Mouse (Mus musculus) WW6 (cell line): ENCODE measurements at regions not wholly inside any gene's neighbourhood (a gene's known extent, or its start where the extent isn't known, plus 50 kb on each side); places are given as distances from the start of the nearest gene placed in this dataset.

Source experiments
- DNase-seq: peaks from one replicate; pipeline ENCODE4 v3.0.0-alpha.2; 2013; ENCODE audit warnings: low read depth, low spot score

DNA sequence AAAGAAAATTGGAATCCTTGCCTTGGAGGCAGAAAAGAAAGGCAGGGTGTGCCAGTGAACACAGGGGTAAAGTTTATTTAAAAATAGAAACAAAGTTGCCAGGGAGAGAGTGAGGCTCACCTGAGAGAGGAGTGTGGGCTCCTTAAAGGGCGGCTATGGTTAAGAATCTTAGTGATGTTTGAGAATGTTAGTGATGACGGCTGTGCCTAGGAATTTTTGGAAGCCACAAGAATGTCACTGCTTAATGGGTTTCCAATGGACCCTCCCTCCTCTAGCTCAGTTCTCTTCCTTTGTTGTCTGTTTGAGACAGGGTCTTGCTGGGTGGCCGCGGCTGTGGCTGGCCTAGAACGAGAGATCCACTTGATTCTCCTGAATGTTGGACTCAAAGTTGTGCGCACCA, 106.3 kb upstream of the Hs6st1 start:
- no peak for DNase-seq

DNA sequence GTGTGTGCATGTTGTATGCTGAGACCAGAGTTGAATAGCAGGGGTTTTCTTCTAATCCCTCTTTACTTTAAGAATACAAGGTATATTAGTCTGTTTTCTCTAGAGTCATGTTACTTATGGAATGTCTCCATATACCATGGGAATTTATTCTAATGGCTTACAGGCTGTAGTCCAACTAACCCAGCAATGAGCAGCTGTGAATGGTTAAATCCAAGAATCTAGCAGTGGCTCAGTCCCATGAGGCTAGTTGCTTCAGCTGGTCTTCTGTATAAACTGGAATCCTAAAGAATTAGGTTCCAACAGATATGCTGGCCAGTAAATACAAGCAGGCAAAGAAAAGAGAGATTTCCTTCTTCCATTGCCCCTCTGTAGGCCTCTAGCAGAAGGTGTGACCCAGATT, 99.7 kb upstream of the Hs6st1 start:
- no peak for DNase-seq

DNA sequence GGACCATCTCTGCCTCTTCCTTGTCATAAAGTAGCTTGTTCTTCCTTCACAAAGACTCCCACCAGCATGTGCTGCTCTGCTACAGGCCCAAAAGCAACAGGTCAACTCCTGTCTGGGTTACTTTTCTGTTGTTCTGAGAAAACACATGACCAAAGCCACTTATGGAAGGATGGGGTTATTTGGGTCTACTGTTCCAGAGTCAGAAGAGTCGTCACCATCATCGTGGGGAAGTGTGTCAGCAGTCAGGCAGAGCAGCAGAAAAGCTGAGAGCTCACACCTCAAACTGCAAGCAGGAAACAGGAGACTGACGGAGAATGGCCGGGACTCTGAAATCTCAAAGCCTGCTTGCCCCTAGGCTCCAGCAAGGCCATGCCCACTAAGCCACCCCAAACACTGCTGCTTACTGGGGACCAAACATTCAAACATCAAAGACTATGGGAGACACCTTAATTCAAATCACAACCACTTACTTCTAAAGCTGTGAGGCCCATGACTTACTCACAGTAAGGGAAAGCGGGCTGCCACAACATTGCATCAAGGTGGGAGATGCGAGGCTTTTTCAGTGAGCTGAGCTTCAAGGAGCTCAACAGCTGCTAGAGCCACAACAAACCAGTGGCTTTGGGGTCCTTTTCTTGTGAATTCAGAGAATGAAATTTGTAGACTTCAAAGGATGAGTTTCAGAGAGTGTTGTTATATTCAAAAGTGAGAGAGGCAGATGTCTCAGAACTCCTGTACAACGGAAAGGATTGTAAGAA, 96.6 kb upstream of the Hs6st1 start:
- DNase-seq, result no peak

DNA sequence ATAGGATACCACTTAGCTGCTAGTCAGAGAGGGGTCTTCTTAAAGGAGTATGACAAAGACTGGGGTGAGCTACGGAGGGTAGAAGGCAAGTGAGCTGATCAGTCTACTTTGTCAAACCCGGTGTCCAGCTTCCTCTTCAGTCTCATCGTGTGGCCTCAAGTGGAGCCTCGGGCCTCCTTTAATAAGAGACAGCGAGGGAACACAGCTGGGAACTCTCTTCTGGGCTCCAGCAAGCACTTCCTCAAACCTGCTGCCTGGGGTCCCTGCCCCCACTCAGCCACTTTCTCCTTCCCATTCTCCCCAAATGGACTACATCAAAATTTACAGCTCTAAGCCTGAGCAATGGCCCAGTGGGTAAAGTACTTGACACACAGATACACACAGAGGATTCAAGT, 96.0 kb upstream of the Hs6st1 start:
- DNase-seq, result no peak

DNA sequence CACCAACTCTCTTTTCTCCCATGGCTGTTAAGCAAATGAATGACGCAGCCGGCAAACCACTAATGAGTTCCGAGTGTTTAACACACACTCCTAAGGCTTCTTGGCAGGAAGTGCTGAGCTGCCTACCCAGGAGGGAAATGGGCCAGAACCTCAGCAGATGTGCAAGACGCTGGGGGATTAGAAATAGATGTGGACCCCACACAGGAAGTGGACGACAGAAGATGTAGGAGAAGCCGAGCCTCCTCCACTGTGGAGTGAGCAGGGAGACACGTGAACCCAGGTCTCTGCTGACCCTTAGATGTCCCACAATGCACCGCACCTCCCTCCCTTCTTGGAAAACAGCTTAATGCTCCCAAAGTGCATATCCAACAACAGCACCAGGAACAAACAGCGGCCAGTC, 94.8 kb upstream of the Hs6st1 start:
- DNase-seq, result no peak

DNA sequence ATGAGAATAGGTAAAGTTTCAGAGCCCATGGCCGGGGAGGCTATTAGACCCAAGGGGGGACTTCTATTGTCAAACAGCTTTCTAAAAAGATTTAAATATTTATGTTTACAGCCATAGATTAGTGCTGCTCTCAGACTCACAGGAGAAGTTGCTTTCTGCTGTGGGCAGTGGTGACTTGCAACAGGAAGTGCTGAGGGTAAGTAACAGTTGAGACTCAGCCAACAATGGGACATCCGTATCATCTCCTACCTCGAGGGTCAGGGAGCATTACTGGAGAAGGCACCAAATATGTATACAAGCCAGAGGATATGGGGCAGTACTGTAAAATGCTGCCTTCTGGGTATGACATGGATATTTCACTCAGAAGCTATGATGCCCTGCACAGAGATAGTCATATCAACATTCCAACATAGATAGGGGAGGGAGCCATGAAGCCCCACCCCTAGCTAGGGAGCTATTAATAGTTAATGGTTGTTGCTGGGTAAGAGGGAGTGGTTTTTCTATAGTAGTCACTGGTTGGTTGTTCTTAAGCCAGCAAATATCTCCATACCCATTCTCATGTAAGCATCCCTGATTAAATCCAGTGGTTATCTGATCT, 92.5 kb upstream of the Hs6st1 start:
- DNase-seq, result no peak

DNA sequence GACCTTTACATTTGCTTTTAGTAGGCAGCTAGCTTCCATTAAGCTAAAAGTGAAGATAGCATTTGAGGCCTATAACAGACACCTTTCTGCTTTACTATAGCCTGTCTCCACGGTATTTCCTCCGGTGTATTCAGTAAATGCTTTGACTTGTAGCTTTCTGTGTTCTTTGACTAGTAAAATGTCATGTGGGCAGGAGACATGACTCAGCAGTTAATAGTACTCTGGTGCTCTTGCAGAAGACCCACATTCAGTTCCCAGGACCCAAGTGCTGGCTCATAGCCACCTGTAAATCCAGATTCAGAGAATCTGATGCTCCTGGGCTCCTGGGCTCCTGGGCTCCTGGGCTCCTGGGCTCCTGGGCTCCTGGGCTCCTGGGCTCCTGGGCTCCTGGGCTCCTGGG, 91.7 kb upstream of the Hs6st1 start:
- DNase-seq, result no peak

DNA sequence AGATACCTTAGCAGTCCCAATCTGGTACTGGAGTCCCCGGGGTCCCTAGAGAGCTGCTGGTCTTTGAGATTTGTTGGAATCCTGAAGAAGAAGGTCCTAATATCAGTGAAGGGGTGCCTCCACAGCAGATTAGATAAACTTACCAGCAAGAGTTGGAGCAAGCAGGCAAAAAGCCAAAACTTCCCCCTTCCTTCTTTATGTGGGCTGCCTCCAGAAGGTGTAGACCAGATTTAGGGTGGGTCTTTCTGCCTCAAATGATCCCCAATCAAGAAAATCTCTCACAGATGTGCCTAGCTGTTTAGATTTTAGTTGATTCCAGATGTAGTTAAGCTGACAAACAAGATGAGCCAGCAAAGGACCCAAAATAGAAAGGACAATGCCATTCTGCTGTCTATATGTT, 90.1 kb upstream of the Hs6st1 start:
- no peak for DNase-seq

DNA sequence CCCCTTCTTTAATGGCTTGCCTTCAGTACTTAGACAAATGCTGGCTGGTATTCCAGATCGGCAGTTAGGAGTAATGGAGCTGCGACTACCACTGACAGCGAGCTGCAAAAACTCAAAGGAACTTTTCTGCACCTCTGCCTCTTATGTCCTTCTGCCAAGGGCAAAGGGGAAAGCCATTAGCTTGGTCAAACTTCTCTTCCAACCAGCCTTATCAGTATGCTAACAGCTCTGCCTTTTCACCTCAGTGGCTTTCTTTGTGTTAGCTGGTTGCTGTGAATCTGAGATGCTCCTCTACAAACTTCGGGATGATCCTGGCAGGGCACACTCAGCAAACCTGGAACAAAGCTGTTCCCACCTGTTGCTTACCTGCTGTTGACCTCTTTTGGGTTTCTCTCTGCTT, 89.4 kb upstream of the Hs6st1 start:
- DNase-seq, result no peak

DNA sequence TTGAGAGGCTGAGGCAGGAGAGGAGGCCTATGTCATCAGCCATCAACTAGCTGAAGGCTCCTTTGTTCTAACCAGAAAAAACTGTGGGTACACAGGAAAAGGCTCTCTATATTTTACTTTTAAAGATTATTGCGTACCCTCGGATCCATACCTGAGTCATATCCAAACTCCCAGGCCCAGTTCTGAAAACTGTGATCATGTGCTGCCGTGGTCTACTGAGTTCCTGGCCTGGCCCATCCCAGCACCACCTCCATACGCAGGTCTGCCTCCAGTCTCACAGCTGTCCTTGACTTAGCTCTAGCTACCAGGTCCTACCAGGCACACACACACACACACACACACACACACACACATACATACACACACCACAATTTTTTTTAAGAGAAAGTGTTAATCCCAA, 87.0 kb upstream of the Hs6st1 start:
- DNase-seq, result no peak

DNA sequence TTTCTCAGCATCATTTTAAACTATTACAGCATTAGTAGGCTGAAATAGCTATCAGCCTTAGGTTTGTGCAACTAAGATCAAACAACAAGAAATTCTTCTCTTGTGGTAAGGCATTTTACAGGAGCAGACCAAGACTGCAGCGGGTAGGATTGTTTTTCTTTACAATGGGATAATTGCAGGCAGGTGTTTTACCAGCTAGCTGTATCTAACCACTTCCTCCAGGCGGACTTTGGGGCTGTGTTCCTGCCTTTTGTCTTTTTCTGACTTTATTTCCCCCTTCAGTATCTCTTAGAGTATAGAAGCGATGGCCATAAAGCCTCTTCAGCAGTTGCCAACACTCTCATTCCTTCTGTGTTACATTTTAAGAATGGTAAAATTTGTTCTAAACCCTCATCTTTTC, 84.8 kb upstream of the Hs6st1 start:
- DNase-seq, result no peak

DNA sequence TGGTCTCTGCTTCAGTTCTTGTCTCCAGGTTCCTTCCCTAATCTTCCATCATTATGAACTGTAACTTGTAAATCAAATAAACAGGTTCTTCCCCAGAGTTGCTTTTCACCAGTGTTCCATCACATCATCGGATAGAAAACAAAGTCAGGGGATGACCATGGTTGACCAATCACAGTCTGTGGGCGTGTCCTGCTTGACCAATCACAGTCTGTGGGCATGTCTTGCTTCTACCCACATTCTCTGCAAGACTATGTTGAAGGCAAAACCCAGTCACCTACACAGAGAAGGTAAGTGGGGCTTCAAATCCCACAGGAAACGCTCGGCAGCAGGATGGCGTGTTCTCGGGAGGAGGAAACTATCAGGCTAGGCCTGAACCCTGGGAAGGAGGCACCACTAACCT, 82.9 kb upstream of the Hs6st1 start:
- no peak for DNase-seq

DNA sequence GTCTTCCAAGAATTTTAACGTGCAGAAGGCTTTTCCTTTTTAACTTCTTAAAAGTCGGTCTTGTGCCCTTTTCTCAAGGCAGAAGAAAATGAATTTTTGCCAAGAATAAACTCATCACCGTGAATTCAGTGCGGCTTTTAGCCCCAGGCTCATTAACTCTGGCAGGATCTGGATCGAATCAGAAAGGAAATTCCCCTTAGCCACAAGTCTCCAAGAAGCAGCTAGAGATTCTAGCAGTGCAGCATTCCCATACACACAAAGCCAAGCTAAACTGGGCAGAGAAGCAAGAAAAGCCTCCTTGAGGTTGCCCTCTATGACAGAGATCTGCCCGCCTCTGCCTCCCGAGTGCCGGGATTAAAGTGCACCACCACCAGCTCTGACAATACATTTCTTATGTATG, 81.5 kb upstream of the Hs6st1 start:
- no peak for DNase-seq

DNA sequence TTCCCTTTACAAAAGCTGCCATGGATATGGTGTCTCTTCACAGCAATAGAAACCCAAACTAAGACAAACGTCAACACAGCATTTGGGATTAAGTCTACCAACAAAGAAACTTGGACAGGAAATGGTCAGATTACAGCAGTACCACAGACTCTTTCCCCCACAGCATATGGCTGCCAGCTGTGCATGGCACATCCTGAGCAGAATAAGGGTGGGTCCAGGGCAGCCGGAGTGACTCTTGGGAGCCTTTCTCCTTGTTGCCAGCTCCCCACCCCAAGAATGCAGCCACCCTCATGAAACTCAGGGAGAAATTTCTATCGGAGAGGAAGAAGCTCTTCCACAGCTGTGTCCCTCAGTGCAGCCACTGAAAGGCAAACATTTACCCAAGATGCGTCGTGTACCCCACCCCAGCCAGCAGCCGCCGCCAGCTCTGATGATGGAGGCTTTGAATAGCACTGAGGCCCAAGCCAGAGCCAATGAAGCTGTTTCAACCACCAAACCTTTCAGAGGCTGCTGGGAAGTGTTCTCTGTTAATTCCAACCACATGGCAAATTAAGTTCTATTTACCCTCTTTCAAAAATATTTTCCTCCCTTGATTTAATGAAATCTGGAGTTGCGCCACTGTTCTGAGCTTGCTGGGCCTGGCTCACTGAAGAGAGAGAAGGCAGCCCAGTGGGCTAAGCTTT, 75.8 kb upstream of the Hs6st1 start:
- no peak for DNase-seq

DNA sequence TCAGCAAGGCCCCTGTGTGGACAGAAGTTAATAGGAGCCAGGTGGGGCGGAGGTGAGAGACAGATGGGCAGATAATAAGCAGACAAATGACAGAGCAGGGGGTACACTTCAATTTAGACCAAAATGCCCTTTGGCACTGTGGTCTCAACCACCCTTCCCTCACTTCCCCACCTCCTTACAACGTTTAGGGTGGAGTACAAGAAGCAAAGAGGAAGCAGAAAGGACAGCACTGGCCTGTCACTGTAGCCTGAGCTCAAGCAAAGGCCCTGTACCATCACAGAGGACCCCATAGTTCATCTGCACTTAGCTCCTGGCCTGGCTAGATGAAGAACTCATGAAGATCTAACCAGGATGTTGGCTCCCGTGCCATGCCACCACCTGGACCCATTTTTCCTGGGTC, 75.3 kb upstream of the Hs6st1 start:
- no peak for DNase-seq

DNA sequence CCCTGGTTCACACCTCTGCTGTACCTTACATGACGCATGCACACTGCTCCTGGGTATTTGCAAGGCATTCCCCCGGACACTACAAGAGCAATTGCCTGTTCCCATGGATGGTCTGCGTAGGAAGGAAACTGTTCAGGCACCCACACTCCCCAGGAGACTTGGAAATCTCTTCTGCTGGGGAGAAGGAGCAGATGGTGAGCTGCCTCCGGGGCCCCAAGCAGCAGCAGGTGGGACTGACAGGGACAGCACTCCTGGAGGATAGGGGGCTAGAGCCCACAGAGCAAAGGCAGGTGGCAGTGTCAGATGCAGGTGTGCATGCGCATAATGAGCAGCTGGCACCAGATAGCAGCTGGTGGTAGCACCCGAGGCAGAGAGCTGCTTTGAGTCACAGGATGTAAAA, 72.5 kb upstream of the Hs6st1 start:
- no peak for DNase-seq

DNA sequence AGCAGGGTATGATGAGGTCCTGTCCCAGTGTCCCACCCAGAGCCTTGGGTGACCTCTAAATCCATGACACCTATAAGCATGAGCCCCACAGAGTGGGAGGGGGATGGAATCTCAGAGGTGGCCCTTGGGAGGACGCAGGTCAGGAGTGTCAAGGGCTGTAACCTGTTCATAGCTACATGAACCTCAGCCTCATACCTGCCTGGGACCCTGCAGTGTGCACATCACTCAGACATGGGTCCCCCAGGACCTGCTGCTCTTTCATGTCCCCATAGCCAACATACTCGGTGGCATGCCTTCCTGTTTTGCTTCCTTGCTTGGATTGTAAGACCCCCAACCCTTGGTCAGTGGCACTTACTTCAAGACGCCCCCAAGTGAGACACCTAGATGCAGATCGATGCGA, 66.9 kb upstream of the Hs6st1 start:
- DNase-seq, result no peak

DNA sequence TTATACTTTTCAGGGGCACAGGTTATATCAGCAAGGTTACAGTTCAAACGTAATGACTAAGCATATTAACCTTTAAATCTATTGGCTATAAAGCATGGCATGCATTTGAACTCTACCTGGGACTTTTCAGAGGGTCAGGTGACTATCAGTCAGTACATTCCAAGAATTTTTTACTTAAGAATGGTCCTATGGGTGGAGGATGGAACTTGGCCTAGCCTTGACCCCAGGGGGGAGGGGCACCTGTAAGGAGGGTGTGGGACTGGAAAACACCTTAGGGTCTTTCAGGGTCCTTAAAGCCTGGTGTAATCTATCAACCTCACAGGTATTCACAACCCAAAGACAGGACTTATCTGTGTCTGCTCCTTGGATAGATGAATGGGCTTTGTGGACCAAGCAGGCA, 66.4 kb upstream of the Hs6st1 start:
- no peak for DNase-seq

DNA sequence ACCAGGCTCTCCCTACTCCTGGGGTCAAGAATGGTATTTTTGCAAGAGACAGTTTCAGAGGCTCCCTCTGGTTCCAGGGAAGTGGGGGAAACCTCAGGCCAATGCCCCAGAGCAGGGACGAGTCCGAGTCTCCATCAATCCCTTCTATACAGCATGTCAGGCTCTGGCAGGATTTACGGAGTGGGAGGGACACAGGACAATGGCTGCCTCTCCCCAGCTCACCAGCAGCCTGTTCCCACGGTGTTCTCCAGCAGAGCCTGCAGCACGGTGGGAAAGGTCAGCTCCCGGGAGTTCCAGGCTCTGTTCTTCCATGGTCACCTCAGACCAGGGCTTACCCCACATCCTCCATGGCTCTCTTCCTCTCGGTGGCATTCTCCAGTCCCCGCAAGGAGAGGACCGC, 64.6 kb upstream of the Hs6st1 start:
- no peak for DNase-seq

DNA sequence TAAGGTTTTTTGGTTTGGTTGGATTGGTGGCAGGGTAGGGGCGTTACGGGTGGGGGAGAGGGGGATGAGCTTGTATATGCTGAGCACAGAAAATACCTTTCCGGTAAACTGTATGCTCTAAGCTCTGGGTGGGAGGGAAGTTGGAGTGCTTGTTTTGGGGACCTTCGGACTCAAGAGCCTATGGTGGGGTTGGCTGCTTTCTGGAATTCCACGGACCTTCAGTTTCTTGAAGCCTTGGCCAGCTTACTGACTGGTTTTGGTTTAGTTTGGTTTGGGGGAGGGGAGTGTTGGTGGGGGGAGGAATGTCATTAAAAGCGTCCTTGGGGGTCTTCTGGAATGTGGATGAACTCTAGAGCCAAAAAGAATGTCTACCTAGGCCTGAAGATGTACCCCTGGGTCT, 59.6 kb upstream of the Hs6st1 start:
- DNase-seq, result no peak

DNA sequence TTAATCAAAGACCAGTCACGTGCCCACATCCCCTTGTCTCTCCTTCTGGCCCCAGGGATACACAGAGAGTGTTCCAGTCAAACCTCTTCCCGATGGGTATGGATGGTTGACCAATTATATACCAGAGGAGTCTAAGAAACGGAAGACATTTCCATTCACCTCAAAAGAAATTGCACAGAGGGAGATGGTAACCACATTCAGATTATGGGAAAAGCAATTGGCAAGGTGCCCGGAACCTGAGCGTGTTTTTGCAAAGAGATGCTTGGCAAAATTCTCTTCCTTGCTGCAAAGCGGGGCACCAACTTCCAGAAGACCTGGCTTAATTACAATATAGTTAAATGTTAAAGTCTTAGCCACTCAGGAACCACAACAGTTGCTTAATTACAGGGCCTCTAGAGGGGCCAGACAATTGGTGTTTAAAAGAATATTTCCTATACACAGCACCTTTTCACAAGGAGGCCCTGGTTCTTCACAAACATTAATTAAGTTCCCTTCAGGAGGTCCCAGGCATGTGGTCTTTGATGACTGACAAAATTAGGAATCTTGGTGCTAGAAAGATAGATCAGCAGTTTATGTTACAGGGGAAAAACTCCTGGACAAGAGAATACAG, 59.1 kb upstream of the Hs6st1 start:
- no peak for DNase-seq

DNA sequence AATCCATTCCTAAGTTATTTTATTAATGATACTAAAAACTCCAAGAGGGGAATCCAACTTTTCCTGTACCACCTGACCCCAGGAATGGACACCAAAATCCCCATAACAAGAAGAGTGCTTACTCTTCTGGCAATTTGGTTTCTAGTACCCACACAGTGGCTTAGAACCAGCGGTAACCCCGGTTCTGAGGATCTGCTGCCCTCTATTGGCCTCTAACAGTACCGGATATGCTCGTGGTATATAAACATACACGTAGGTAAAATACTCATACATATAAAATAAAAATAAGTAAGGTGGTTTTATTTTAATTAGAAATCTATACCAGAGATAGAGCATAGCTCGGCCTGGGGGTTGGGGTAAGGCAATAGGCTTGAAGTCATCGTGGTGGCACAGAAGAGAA, 58.0 kb upstream of the Hs6st1 start:
- DNase-seq, result no peak

DNA sequence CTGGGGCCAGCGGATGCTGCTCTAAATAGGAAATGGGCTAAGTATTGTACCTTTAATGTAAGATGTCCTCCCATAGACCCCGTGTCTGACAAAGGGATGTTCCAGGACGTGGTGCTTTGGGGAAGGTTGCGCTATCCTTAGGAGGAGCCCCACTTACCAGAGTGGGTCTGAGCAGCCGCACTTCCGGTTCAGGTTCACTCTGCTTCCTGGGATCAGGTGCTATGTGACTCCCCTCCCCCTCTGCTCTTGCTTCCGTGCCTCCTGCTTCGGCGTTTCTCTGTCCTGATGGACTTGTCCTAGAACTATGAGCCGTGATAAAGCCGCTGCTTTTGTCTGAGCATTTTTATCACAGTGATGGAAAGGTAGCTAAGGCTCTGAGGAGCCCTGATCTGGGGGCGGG, 57.4 kb upstream of the Hs6st1 start:
- DNase-seq, result peak; percentile 38
